Mouse (Mus musculus) lung, postnatal 0 days (tissue): ENCODE measurements around the gene Rc3h1.

Source experiments
- CTCF ChIP-seq: IDR thresholded peaks from 2 replicates; pipeline ENCODE4 v1.5.1; 2016; ENCODE audit warnings: antibody characterized with exemption, mild to moderate bottlenecking
- EP300 ChIP-seq: IDR thresholded peaks from 2 replicates; pipeline ENCODE4 v1.6.1; 2016; ENCODE audit warnings: antibody characterized with exemption, mild to moderate bottlenecking, control low read depth

- no peak for TF ChIP-seq CTCF
- TF ChIP-seq EP300: no peak
Measured at GRCm38 (mm10) chr1:161020051-161020450, 113.8 kb downstream of the Rc3h1 start.
